Comparison of ENCODE assay signal across 21 mouse cellular contexts in the genomic region with DNA sequence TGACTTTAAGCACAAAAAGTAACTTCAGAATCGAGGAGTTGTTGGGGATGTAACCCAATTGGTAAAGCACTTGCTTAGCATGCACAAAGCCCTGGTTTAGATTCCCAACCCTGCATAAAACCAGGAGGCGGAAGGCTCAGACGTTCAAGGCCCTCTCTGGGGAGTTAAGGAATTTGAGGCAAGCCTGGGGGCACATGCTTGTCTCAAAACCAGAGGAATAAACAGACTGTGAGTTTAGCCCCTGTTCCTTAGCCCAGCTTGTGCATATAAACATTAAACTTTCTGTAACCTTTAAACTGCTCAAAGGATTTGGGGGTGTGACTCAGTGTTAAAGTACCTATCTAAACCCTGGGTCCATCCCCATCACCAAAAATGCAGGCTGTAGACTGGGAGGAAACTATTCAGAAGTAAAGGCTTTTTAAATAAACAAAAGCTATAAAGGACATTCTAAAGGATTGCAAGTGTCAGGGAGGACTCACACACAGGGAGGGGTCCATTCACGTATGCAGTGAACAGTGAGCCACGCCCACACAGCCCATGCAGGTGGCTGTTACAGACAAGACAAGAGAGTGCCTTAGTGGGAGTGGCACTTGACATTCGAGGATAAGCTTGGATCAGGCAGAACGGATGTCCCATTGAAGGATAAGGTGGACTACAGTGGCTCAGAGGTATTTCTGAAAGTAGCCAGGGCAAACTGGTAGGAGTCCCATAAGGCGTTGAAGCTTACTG. TPM values are rescaled to one million over a fixed set of nuclear protein-coding genes. Genes with fewer than 3 reads are reported as not detected.
DNase-seq lines count a peak whose midpoint lies in the region; ATAC-seq and TF ChIP-seq lines count a peak whose summit lies in the region.
"Had no signal": no experiment of that assay in that cellular context is flagged by ENCODE, and none has a peak within 500 bp of the region (broad histone marks: within the 10 kb centered on the region; RNA-seq: fewer than 3 reads in every experiment).

No protein-coding gene starts in this region.

- no peak for ATAC-seq in liver, postnatal 0 days
- peak; percentile 65; the same call in 1 of the 2 replicates for ATAC-seq in liver, embryonic 14.5 days (ENCODE audit: insufficient read depth)
- no peak for ATAC-seq in midbrain, embryonic 11.5 days (ENCODE audit: low FRiP score)
- ATAC-seq: forebrain, embryonic 16.5 days; midbrain, embryonic 16.5 days had no signal

- DNase-seq in liver (peak; percentile 67), ZHBTc4 (ENCODE audit: low read depth, low spot score) (peak; percentile 88)
- no peak for DNase-seq in liver, postnatal 0 days
- peak in 2 of 3 experiments; percentile 38 to 61 for DNase-seq in liver, embryonic 14.5 days (ENCODE audit: low read depth in 3 of 3, low spot score in 3 of 3)
- DNase-seq in right cerebral cortex, adult 18-20 months: no peak
- no peak for DNase-seq in adrenal gland, postnatal 10 days
- no peak for DNase-seq in midbrain, embryonic 11.5 days (ENCODE audit: low spot score, missing footprints)
- DNase-seq: cerebellum, adult 8-10 months; cerebellum, postnatal 36 days; kidney, postnatal 4 days; layer of hippocampus, adult 9-11 months; thymus, adult 2 months; thymus, postnatal 4 days had no signal

- peaks cover 8% of the 10 kb centered on the region; the same call in 1 of the 2 replicates for H3K27me3 ChIP-seq in liver, postnatal 0 days (ENCODE audit: insufficient read depth, low read length)
- H3K27me3 ChIP-seq in liver, embryonic 14.5 days (ENCODE audit: control insufficient read depth, insufficient read depth, low read length): peaks cover 7% of the 10 kb centered on the region; the same call in 1 of the 2 replicates
- H3K27me3 ChIP-seq in midbrain, embryonic 11.5 days (ENCODE audit: control insufficient read depth, insufficient read depth, low read length): peaks cover 24% of the 10 kb centered on the region

- no peak overlapping the region for H3K4me2 ChIP-seq in liver, postnatal 0 days (ENCODE audit: low read depth, low read length)
- H3K4me2 ChIP-seq in liver, embryonic 14.5 days (ENCODE audit: low read depth): no peak overlapping the region
- no peak overlapping the region for H3K4me2 ChIP-seq in midbrain, embryonic 11.5 days
- H3K4me2 ChIP-seq: hindbrain, embryonic 15.5 days; limb, embryonic 13.5 days; lung, embryonic 15.5 days had no signal

- peaks cover 15% of the 10 kb centered on the region for H3K4me1 ChIP-seq in liver, postnatal 0 days (ENCODE audit: insufficient read depth)
- H3K4me1 ChIP-seq in liver, embryonic 14.5 days (replicated peaks; ENCODE audit: control insufficient read depth in 2 of 2, insufficient read depth in 2 of 2, low read length in 1 of 2): peaks cover 15 to 26% of the 10 kb centered on the region in 2 experiments
- H3K4me1 ChIP-seq in midbrain, embryonic 11.5 days (ENCODE audit: control insufficient read depth, insufficient read depth, low read length): peaks cover 10% of the 10 kb centered on the region

- no peak overlapping the region for H3K9ac ChIP-seq in liver, postnatal 0 days (replicated peaks)
- H3K9ac ChIP-seq in liver, embryonic 14.5 days (replicated peaks): no peak overlapping the region
- H3K9ac ChIP-seq in midbrain, embryonic 11.5 days (ENCODE audit: low read length): no peak overlapping the region
- H3K9ac ChIP-seq: hindbrain, embryonic 15.5 days; limb, embryonic 13.5 days; lung, embryonic 15.5 days had no signal

- 55% methylated on average over 8 of the region's 8 CpGs for WGBS in liver, postnatal 0 days (ENCODE audit: insufficient replicate concordance)
- 32% methylated on average over 8 of the region's 8 CpGs for WGBS in liver, embryonic 14.5 days (ENCODE audit: insufficient replicate concordance)
- 51% methylated on average over 8 of the region's 8 CpGs for WGBS in midbrain, embryonic 11.5 days

- no peak for TF ChIP-seq CTCF in liver, postnatal 0 days (IDR thresholded peaks at IDR 0.05; ENCODE audit: low read depth)
- TF ChIP-seq CTCF in liver, embryonic 14.5 days (IDR thresholded peaks at IDR 0.05; ENCODE audit: low read depth): no peak

- no peak for TF ChIP-seq EP300 in liver, postnatal 0 days (IDR thresholded peaks at IDR 0.05; ENCODE audit: low read depth)
- no peak for TF ChIP-seq EP300 in liver, embryonic 14.5 days (IDR thresholded peaks at IDR 0.05; ENCODE audit: low read depth)

- no peaks in the 10 kb centered on the region for H3K9me3 ChIP-seq in liver, postnatal 0 days (ENCODE audit: low read length)
- no peaks in the 10 kb centered on the region for H3K9me3 ChIP-seq in liver, embryonic 14.5 days (ENCODE audit: control insufficient read depth, low read length)
- H3K9me3 ChIP-seq in midbrain, embryonic 11.5 days (ENCODE audit: control insufficient read depth, low read length): no peaks in the 10 kb centered on the region
- H3K9me3 ChIP-seq: forebrain, embryonic 10.5 days; hindbrain, embryonic 15.5 days; limb, embryonic 13.5 days; lung, embryonic 15.5 days had no signal

- no peak overlapping the region for H3K27ac ChIP-seq in liver, postnatal 0 days (ENCODE audit: low read depth)
- H3K27ac ChIP-seq in liver, embryonic 14.5 days: no peak overlapping the region
- no peak overlapping the region for H3K27ac ChIP-seq in midbrain, embryonic 11.5 days (ENCODE audit: low read depth, low read length)
- H3K27ac ChIP-seq: forebrain, embryonic 10.5 days; hindbrain, embryonic 15.5 days; limb, embryonic 13.5 days; lung, embryonic 15.5 days; stomach, postnatal 0 days had no signal

- H3K36me3 ChIP-seq in liver, postnatal 0 days (replicated peaks; ENCODE audit: insufficient read depth, low read length): no peaks in the 10 kb centered on the region
- no peaks in the 10 kb centered on the region for H3K36me3 ChIP-seq in liver, embryonic 14.5 days (replicated peaks; ENCODE audit: control insufficient read depth, insufficient read depth, low read depth)
- H3K36me3 ChIP-seq in midbrain, embryonic 11.5 days (ENCODE audit: control insufficient read depth, insufficient read depth, low read length): no peaks in the 10 kb centered on the region
- H3K36me3 ChIP-seq: forebrain, embryonic 10.5 days; hindbrain, embryonic 15.5 days; limb, embryonic 13.5 days; lung, embryonic 15.5 days had no signal

- H3K4me3 ChIP-seq in liver, postnatal 0 days (ENCODE audit: low read depth, low read length): no peak overlapping the region
- H3K4me3 ChIP-seq in liver, embryonic 14.5 days (ENCODE audit: insufficient read depth in 1 of 2, low read depth in 2 of 2, low read length in 2 of 2): no peak overlapping the region
- H3K4me3 ChIP-seq in midbrain, embryonic 11.5 days (ENCODE audit: low read depth, low read length): no peak overlapping the region
- H3K4me3 ChIP-seq: forebrain, embryonic 10.5 days; hindbrain, embryonic 15.5 days; limb, embryonic 13.5 days; lung, embryonic 15.5 days; myocyte had no signal

RNA-seq across cellular contexts. Expression of a gene that starts 1.6 kb away (rescaled TPM):
- 0.43 and 0.53 TPM in 2 replicates for polyA plus RNA-seq in liver, postnatal 0 days (2015; fragmentation: Nextera tagmentation; extraction: Ambion mirVana)
- polyA plus RNA-seq in liver, embryonic 14.5 days (2012; rRNA removed): 0.73 and 0.97 TPM in 2 replicates
- polyA plus RNA-seq in liver, embryonic 14.5 days (2014; fragmentation: Nextera tagmentation; extraction: Ambion mirVana): 0.74 and 1.1 TPM in 2 replicates
- total RNA-seq in adrenal gland, postnatal 10 days (2021): 1 to 10 TPM; 1.6 to 2.2 TPM
- polyA plus RNA-seq in midbrain, embryonic 11.5 days (2014; fragmentation: Nextera tagmentation; extraction: Ambion mirVana): 0.64 and 0.88 TPM in 2 replicates

RNA-seq across cellular contexts. Expression of a gene that starts 17.9 kb away (rescaled TPM):
- 6.3 and 7.3 TPM in 2 replicates for polyA plus RNA-seq in liver, postnatal 0 days (2015; fragmentation: Nextera tagmentation; extraction: Ambion mirVana)
- 5.1 and 5.6 TPM in 2 replicates for polyA plus RNA-seq in liver, embryonic 14.5 days (2012; rRNA removed)
- polyA plus RNA-seq in liver, embryonic 14.5 days (2014; fragmentation: Nextera tagmentation; extraction: Ambion mirVana): 6.8 and 8.1 TPM in 2 replicates
- 1 to 10 TPM; 7.0 to 9.7 TPM for total RNA-seq in adrenal gland, postnatal 10 days (2021)
- polyA plus RNA-seq in midbrain, embryonic 11.5 days (2014; fragmentation: Nextera tagmentation; extraction: Ambion mirVana): 85.9 and 96.4 TPM in 2 replicates

Comparison
In these comparisons a context has a peak if more than half of its experiments do, and no peak if none do; other contexts are left out.
1. DNase-seq: peak in liver (single experiment), ZHBTc4 (single experiment) and liver, embryonic 14.5 days (2 of 3); none in liver, postnatal 0 days (single experiment), right cerebral cortex, adult 18-20 months (single experiment), adrenal gland, postnatal 10 days (single experiment) and midbrain, embryonic 11.5 days (single experiment).